Comparison of ENCODE assay signal across 9 mouse cellular contexts in the genomic region with DNA sequence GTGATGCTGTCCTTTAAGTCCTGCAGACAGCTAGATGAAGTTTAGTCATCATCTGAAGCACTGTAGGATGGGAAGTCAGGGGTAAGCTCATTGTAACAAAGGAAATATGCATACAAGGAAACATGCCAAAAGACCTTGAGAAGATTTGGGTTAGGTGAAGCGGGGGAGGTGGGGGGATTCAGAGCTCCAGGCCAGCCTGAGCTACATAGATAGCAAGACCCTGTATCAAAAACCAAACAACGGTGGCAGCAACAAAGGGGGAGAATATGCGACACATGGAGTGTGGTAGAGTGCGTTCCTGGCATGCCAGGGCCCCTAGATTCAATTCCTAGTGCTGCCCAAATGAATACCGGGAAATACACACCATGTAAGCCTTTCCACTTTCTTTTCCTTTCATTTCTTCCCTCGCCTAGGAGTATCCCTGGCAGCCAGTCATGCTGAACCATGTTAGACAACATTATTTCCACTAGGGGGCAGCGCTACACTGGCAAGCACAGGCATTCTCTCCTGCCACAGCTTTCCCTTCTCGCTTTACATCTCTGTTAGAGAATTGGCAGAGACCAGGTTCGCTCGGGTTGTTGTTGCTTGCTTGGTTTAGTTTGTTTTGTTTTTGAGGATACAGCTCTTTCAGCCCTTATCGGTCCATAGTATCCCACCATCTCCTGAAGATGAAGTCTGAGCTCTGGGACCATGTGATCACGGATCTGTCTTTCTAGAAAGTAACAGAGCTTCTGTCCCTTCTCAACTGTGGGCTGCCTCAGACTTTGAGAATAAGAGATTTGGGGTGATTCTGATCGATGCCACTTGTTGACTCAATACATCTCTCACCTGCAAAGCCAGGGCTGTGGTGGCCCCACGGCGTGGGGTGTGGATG. TPM values are rescaled to one million over a fixed set of nuclear protein-coding genes. Genes with fewer than 3 reads are reported as not detected.
A peak's percentile ranks its signal among the peaks of the same experiment; 100 is the strongest.
DNase-seq lines count a peak whose midpoint lies in the region; ATAC-seq lines count a peak whose summit lies in the region.
"Had no signal": no experiment of that assay in that cellular context is flagged by ENCODE, and none has a peak within 500 bp of the region (broad histone marks: within the 10 kb centered on the region; RNA-seq: fewer than 3 reads in every experiment).

No protein-coding gene starts in this region.

- H3K4me2 ChIP-seq in intestine, embryonic 15.5 days (replicated peaks): peak overlapping the region; percentile 36

- H3K9ac ChIP-seq in intestine, embryonic 15.5 days: no peak overlapping the region

- peak; percentile 56 for DNase-seq in B cell, adult 2 months
- peak; percentile 33 for DNase-seq in adrenal gland, adult 8-10 months
- peak; percentile 74 for DNase-seq in embryo, embryonic 9.5 days (ENCODE audit: extremely low spot score)
- DNase-seq in left cerebral cortex, postnatal 25 days (ENCODE audit: low spot score in 2 of 2): peak; percentile 63 to 77
- DNase-seq in right cerebral cortex, postnatal 14 days: peak; percentile 50

- H3K36me3 ChIP-seq in intestine, embryonic 15.5 days: no peaks in the 10 kb centered on the region
- no peaks in the 10 kb centered on the region for H3K36me3 ChIP-seq in megakaryocyte, embryonic 14.5 days (replicated peaks; ENCODE audit: low read length)

- ATAC-seq in granulocyte monocyte progenitor cell, adult 5-6 weeks (replicated peaks; ENCODE audit: poor library complexity, severe bottlenecking): peak; percentile 73
- peak; percentile 66 for ATAC-seq in intestine, embryonic 15.5 days

- no peaks in the 10 kb centered on the region for H3K9me3 ChIP-seq in intestine, embryonic 15.5 days
- H3K9me3 ChIP-seq in megakaryocyte, embryonic 14.5 days: peaks cover 15% of the 10 kb centered on the region

- H3K27ac ChIP-seq in intestine, embryonic 15.5 days: no peak overlapping the region

- no peaks in the 10 kb centered on the region for H3K27me3 ChIP-seq in intestine, embryonic 15.5 days (replicated peaks)
- peaks cover 38% of the 10 kb centered on the region for H3K27me3 ChIP-seq in megakaryocyte, embryonic 14.5 days (replicated peaks)

- intact Hi-C loops in left cerebral cortex, postnatal 25 days (cut with DNase I): loop anchor here (1.0 to 5.0 kb wide), 4 partner anchors 100 to 310 kb away; no protein-coding TSS in a partner anchor

- H3K4me1 ChIP-seq in intestine, embryonic 15.5 days (replicated peaks): 0 out of 2 replicates have a peak, but pooled peaks cover 3% of the 10 kb centered on the region
- peaks cover 52% of the 10 kb centered on the region for H3K4me1 ChIP-seq in megakaryocyte, embryonic 14.5 days

- no peak overlapping the region for H3K4me3 ChIP-seq in intestine, embryonic 15.5 days (replicated peaks)
- peak overlapping the region; percentile 89 for H3K4me3 ChIP-seq in megakaryocyte, embryonic 14.5 days (replicated peaks)
- H3K4me3 ChIP-seq: erythroblast, embryonic 14.5 days had no signal

- 23% methylated on average over 15 of the region's 15 CpGs for WGBS in intestine, embryonic 15.5 days

RNA-seq across cellular contexts. Expression of a gene that starts 20.9 kb away (rescaled TPM):
- total RNA-seq in adrenal gland, adult 8-10 months (2022): 10 to 100 TPM; 69.8 to 78.8 (median 70.4) TPM
- 72.5 and 76.4 TPM in 2 replicates for total RNA-seq in granulocyte monocyte progenitor cell, adult 5-6 weeks (2014; fragmentation: Nextera tagmentation)
- total RNA-seq in granulocyte monocyte progenitor cell, adult 5-6 weeks (2017): 114 and 122 TPM in 2 replicates
- 170 and 172 TPM in 2 replicates for polyA plus RNA-seq in intestine, embryonic 15.5 days (2015; fragmentation: Nextera tagmentation; extraction: Ambion mirVana)
- 100 to 1,000 TPM; 140 to 143 TPM for total RNA-seq in left cerebral cortex, postnatal 25 days (2021)
- 57.4 and 75.3 TPM in 2 replicates for polyA plus RNA-seq in megakaryocyte, embryonic 14.5 days (2012; ENCODE audit: insufficient read depth, low replicate concordance)

RNA-seq across cellular contexts. Expression of a gene that starts 24.2 kb away (rescaled TPM):
- total RNA-seq in adrenal gland, adult 8-10 months (2022): 10 to 100 TPM in 1 of 4 experiments, 1 to 10 TPM in 3; 4.7 to 17.0 (median 7.3) TPM
- 12.8 and 18.7 TPM in 2 replicates for total RNA-seq in granulocyte monocyte progenitor cell, adult 5-6 weeks (2014; fragmentation: Nextera tagmentation)
- 39.6 and 41.1 TPM in 2 replicates for total RNA-seq in granulocyte monocyte progenitor cell, adult 5-6 weeks (2017)
- 8.2 and 10.7 TPM in 2 replicates for polyA plus RNA-seq in intestine, embryonic 15.5 days (2015; fragmentation: Nextera tagmentation; extraction: Ambion mirVana)
- 10 to 100 TPM; 25.9 to 31.7 TPM for total RNA-seq in left cerebral cortex, postnatal 25 days (2021)
- polyA plus RNA-seq in megakaryocyte, embryonic 14.5 days (2012; ENCODE audit: insufficient read depth, low replicate concordance): 4.2 and 18.6 TPM in 2 replicates

RNA-seq across cellular contexts. Expression of a gene that starts 44.5 kb away (rescaled TPM):
- 10 to 100 TPM in 2 of 4 experiments, 1 to 10 TPM in 2; 9.1 to 14.0 (median 11.6) TPM for total RNA-seq in adrenal gland, adult 8-10 months (2022)
- 5.4 and 7.8 TPM in 2 replicates for total RNA-seq in granulocyte monocyte progenitor cell, adult 5-6 weeks (2014; fragmentation: Nextera tagmentation)
- 5.5 and 7.2 TPM in 2 replicates for total RNA-seq in granulocyte monocyte progenitor cell, adult 5-6 weeks (2017)
- 4.8 and 5.5 TPM in 2 replicates for polyA plus RNA-seq in intestine, embryonic 15.5 days (2015; fragmentation: Nextera tagmentation; extraction: Ambion mirVana)
- 1 to 10 TPM; 3.2 to 3.8 TPM for total RNA-seq in left cerebral cortex, postnatal 25 days (2021)
- 1.5 TPM in 1 of 2 replicates, not detected in the other for polyA plus RNA-seq in megakaryocyte, embryonic 14.5 days (2012; ENCODE audit: insufficient read depth, low replicate concordance)
